In the genomic region with DNA sequence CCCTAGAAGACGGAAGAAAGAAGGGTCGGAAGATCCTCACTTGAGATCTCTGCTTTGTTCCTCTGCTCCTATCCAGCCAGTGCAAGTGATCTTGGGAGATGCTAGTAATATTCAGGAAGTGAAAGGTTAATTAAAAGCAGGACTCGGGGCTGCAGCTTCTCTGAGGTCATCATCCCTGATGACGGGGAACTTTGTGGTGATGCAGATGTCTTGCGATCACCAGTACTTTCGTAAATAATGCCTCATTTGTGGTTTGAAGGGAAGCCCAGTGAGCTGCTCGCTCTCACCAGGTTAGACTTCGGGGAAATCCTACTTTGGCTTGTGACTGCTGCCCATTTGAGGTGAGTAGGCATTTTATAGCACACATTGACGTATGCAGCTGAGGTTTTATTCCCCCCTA, we compare ENCODE assay signal across 19 mouse cellular contexts.
"Had no signal": no experiment of that assay in that cellular context is flagged by ENCODE, and none has a peak within 500 bp of the region (broad histone marks: within the 10 kb centered on the region; RNA-seq: fewer than 3 reads in every experiment).

No protein-coding gene starts in this region.

- H3K4me1 ChIP-seq: liver, embryonic 15.5 days; midbrain, embryonic 13.5 days; neural tube, embryonic 13.5 days; neural tube, embryonic 15.5 days had no signal

- H3K27ac ChIP-seq: liver, embryonic 15.5 days; midbrain, embryonic 13.5 days; neural tube, embryonic 13.5 days; neural tube, embryonic 15.5 days had no signal

- H3K4me2 ChIP-seq: liver, embryonic 15.5 days; lung, embryonic 14.5 days; midbrain, embryonic 11.5 days; midbrain, embryonic 13.5 days; neural tube, embryonic 13.5 days; neural tube, embryonic 15.5 days had no signal

- H3K9me3 ChIP-seq: liver, embryonic 15.5 days; megakaryocyte, embryonic 14.5 days; midbrain, embryonic 13.5 days; neural tube, embryonic 13.5 days; neural tube, embryonic 15.5 days had no signal

- H3K4me3 ChIP-seq: liver, embryonic 15.5 days; megakaryocyte, embryonic 14.5 days; midbrain, embryonic 13.5 days; myocyte; neural tube, embryonic 13.5 days; neural tube, embryonic 15.5 days had no signal

- H3K27me3 ChIP-seq: liver, embryonic 15.5 days; midbrain, embryonic 13.5 days; neural tube, embryonic 13.5 days; neural tube, embryonic 15.5 days had no signal

- H3K36me3 ChIP-seq: liver, embryonic 15.5 days; midbrain, embryonic 13.5 days; neural tube, embryonic 13.5 days; neural tube, embryonic 15.5 days had no signal

- H3K9ac ChIP-seq: liver, embryonic 15.5 days; liver, postnatal 0 days; lung, embryonic 14.5 days; midbrain, embryonic 13.5 days; neural tube, embryonic 13.5 days; neural tube, embryonic 15.5 days had no signal

- DNase-seq: liver, postnatal 0 days; lung, embryonic 14.5 days; lung, postnatal 10 days; lung, postnatal 4 days; retina, postnatal 1 day; right cerebral cortex, adult 18-20 months; right cerebral cortex, postnatal 25 days; right cerebral cortex, postnatal 4 days; spleen, adult 18-20 months; thymus, adult 18-20 months; thymus, postnatal 14 days; thymus, postnatal 36 days had no signal

- ATAC-seq: liver, postnatal 0 days; midbrain, embryonic 13.5 days had no signal
